15 mouse cellular contexts compared by ENCODE assay signal in the genomic region with DNA sequence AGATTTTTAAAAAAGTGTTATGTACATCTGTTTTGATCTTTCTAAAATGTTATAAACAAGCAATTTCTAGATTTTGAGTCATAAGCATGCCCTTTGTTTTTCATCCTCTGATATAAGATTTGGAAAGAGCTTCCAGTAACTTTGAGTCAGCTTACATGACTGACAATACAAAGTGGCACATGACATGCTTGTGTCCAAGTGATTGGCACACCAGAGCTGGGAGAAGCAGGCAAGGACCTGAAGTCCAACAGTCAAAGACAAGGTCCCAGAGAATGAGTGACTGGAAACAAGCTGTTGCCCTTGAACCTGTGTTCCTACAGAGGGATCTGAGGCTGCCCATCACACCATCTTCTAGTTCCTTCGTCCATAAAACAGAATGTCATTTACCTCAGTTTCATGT.
A peak's percentile ranks its signal among the peaks of the same experiment; 100 is the strongest.
DNase-seq lines count a peak whose midpoint lies in the region; ATAC-seq lines count a peak whose summit lies in the region.
"Had no signal": no experiment of that assay in that cellular context is flagged by ENCODE, and none has a peak within 500 bp of the region (broad histone marks: within the 10 kb centered on the region; RNA-seq: fewer than 3 reads in every experiment).

No protein-coding gene starts in this region.

- ATAC-seq in heart, embryonic 13.5 days (ENCODE audit: extremely low read depth, insufficient number of reproducible peaks, low FRiP score, low TSS enrichment), result no peak
- ATAC-seq in erythroblast, adult 5-6 weeks (replicated peaks; ENCODE audit: low FRiP score, poor library complexity, severe bottlenecking), result no peak

- no peaks in the 10 kb centered on the region for H3K36me3 ChIP-seq in heart, embryonic 13.5 days
- H3K36me3 ChIP-seq: limb, embryonic 15.5 days; neural tube, embryonic 15.5 days had no signal

- H3K27me3 ChIP-seq in heart, embryonic 13.5 days (replicated peaks), result no peaks in the 10 kb centered on the region
- H3K27me3 ChIP-seq: CH12.LX; limb, embryonic 15.5 days; neural tube, embryonic 15.5 days; Patski had no signal

- no peak overlapping the region for H3K4me3 ChIP-seq in heart, embryonic 13.5 days
- H3K4me3 ChIP-seq: limb, embryonic 15.5 days; neural tube, embryonic 15.5 days had no signal

- peak overlapping the region; percentile 61 for H3K27ac ChIP-seq in heart, embryonic 13.5 days (replicated peaks)
- H3K27ac ChIP-seq: limb, embryonic 15.5 days; neural tube, embryonic 15.5 days; stomach, postnatal 0 days had no signal

- no peak overlapping the region for H3K9ac ChIP-seq in heart, embryonic 13.5 days
- H3K9ac ChIP-seq: limb, embryonic 15.5 days; neural tube, embryonic 15.5 days had no signal

- H3K4me2 ChIP-seq in heart, embryonic 13.5 days, result no peak overlapping the region
- H3K4me2 ChIP-seq: limb, embryonic 15.5 days; midbrain, embryonic 11.5 days; neural tube, embryonic 15.5 days had no signal

- no peak for DNase-seq in heart, adult 8-10 months (ENCODE audit: low spot score)
- peak; percentile 0 for DNase-seq in 3134 (ENCODE audit: extremely low read depth, insufficient read length, low spot score)
- peak; percentile 58 for DNase-seq in 3T3-L1 (ENCODE audit: low read depth, low spot score)
- DNase-seq in kidney, adult 9 months, result peak; percentile 56
- DNase-seq in ovary, postnatal 36 days (ENCODE audit: low spot score), result no peak
- DNase-seq in ovary, postnatal 10 days (ENCODE audit: low spot score), result no peak
- DNase-seq: thymus, postnatal 25 days had no signal

- 76% methylated on average over 1 of the region's 1 CpGs for WGBS in heart, embryonic 13.5 days

- H3K9me3 ChIP-seq in heart, embryonic 13.5 days, result no peaks in the 10 kb centered on the region
- H3K9me3 ChIP-seq: limb, embryonic 15.5 days; neural tube, embryonic 15.5 days had no signal

- H3K4me1 ChIP-seq in heart, embryonic 13.5 days, result peaks cover 9% of the 10 kb centered on the region; the same call in 1 of the 2 replicates
- H3K4me1 ChIP-seq: limb, embryonic 15.5 days; neural tube, embryonic 15.5 days had no signal

Comparison
In these comparisons a context has a peak if more than half of its experiments do, and no peak if none do; other contexts are left out.
1. DNase-seq: peak in 3134 (single experiment), 3T3-L1 (single experiment) and kidney, adult 9 months (single experiment); none in heart, adult 8-10 months (single experiment), ovary, postnatal 36 days (single experiment) and ovary, postnatal 10 days (single experiment).